37 mouse cellular contexts compared by ENCODE assay signal in genomic region chr10:63132356-63132755, GRCm38 (mm10). TPM values are rescaled to one million over a fixed set of nuclear protein-coding genes. Genes with fewer than 3 reads are reported as not detected.
"Had no signal": no experiment of that assay in that cellular context is flagged by ENCODE, and none has a peak within 500 bp of the region (broad histone marks: within the 10 kb centered on the region; RNA-seq: fewer than 3 reads in every experiment).

No protein-coding gene starts in this region.

- H3K27ac ChIP-seq: limb, embryonic 12.5 days; limb, embryonic 13.5 days; limb, embryonic 15.5 days; liver, embryonic 12.5 days; liver, embryonic 13.5 days; liver, embryonic 14.5 days; liver, embryonic 15.5 days; lung, embryonic 15.5 days; macrophage; midbrain, embryonic 10.5 days; midbrain, embryonic 12.5 days; midbrain, embryonic 13.5 days; midbrain, embryonic 15.5 days; neural tube, embryonic 12.5 days; neural tube, embryonic 13.5 days had no signal

- H3K9me3 ChIP-seq: limb, embryonic 12.5 days; limb, embryonic 13.5 days; limb, embryonic 15.5 days; liver, embryonic 12.5 days; liver, embryonic 13.5 days; liver, embryonic 15.5 days; lung, embryonic 15.5 days; midbrain, embryonic 10.5 days; midbrain, embryonic 12.5 days; midbrain, embryonic 13.5 days; midbrain, embryonic 15.5 days; neural tube, embryonic 12.5 days had no signal

- H3K36me3 ChIP-seq: limb, embryonic 12.5 days; limb, embryonic 13.5 days; limb, embryonic 15.5 days; liver, embryonic 12.5 days; liver, embryonic 13.5 days; liver, embryonic 15.5 days; lung, embryonic 15.5 days; midbrain, embryonic 10.5 days; midbrain, embryonic 12.5 days; midbrain, embryonic 13.5 days; midbrain, embryonic 15.5 days; neural tube, embryonic 12.5 days; neural tube, embryonic 13.5 days had no signal

- H3K4me3 ChIP-seq: limb, embryonic 12.5 days; limb, embryonic 13.5 days; limb, embryonic 15.5 days; liver, embryonic 12.5 days; liver, embryonic 13.5 days; liver, embryonic 15.5 days; lung, embryonic 15.5 days; midbrain, embryonic 10.5 days; midbrain, embryonic 12.5 days; midbrain, embryonic 13.5 days; midbrain, embryonic 15.5 days; myocyte; neural tube, embryonic 12.5 days; neural tube, embryonic 13.5 days had no signal

- ATAC-seq: liver, embryonic 12.5 days; liver, postnatal 0 days; lung, postnatal 0 days; midbrain, embryonic 13.5 days; midbrain, embryonic 15.5 days; midbrain, embryonic 16.5 days had no signal

- H3K4me2 ChIP-seq: limb, embryonic 12.5 days; limb, embryonic 13.5 days; limb, embryonic 15.5 days; liver, embryonic 11.5 days; liver, embryonic 12.5 days; liver, embryonic 13.5 days; liver, embryonic 15.5 days; lung, embryonic 14.5 days; lung, embryonic 15.5 days; midbrain, embryonic 11.5 days; midbrain, embryonic 12.5 days; midbrain, embryonic 13.5 days; midbrain, embryonic 15.5 days; neural tube, embryonic 12.5 days; neural tube, embryonic 13.5 days had no signal

- H3K9ac ChIP-seq: limb, embryonic 12.5 days; limb, embryonic 13.5 days; limb, embryonic 15.5 days; liver, embryonic 12.5 days; liver, embryonic 13.5 days; liver, embryonic 14.5 days; liver, embryonic 15.5 days; liver, postnatal 0 days; lung, embryonic 14.5 days; lung, embryonic 15.5 days; midbrain, embryonic 12.5 days; midbrain, embryonic 13.5 days; midbrain, embryonic 15.5 days; neural tube, embryonic 12.5 days; neural tube, embryonic 13.5 days had no signal

- H3K4me1 ChIP-seq: limb, embryonic 12.5 days; limb, embryonic 13.5 days; limb, embryonic 15.5 days; liver, embryonic 12.5 days; liver, embryonic 13.5 days; liver, embryonic 15.5 days; lung, embryonic 15.5 days; midbrain, embryonic 10.5 days; midbrain, embryonic 12.5 days; midbrain, embryonic 13.5 days; midbrain, embryonic 15.5 days; neural tube, embryonic 12.5 days; neural tube, embryonic 13.5 days had no signal

- DNase-seq: left cerebral cortex, postnatal 4 days; liver; liver, embryonic 13.5 days; liver, postnatal 0 days; lung, adult 18-20 months; lung, adult 2 months; lung, embryonic 14.5 days; lung, postnatal 10 days; lung, postnatal 14 days; lung, postnatal 36 days; lung, postnatal 4 days; midbrain, embryonic 14.5 days had no signal

- H3K27me3 ChIP-seq: limb, embryonic 13.5 days; limb, embryonic 15.5 days; liver, embryonic 13.5 days; lung, embryonic 15.5 days; midbrain, embryonic 12.5 days; midbrain, embryonic 13.5 days; midbrain, embryonic 15.5 days; neural tube, embryonic 12.5 days; neural tube, embryonic 13.5 days had no signal

RNA-seq across cellular contexts. Expression of gene Atoh7, which starts 32.9 kb away (rescaled TPM):
- total RNA-seq: liver, adult 2 months; megakaryocyte progenitor cell, adult 5-6 weeks; megakaryocyte-erythroid progenitor cell, adult 5-6 weeks; monocyte, adult 5-6 weeks had no signal
- polyA plus RNA-seq: limb, embryonic 15.5 days; liver, adult 2 months; liver, embryonic 11.5 days; liver, embryonic 12.5 days; liver, embryonic 13.5 days; liver, embryonic 15.5 days; liver, embryonic 16.5 days; lung, adult 2 months; lung, embryonic 15.5 days; lung, embryonic 16.5 days; lung, postnatal 0 days; macrophage; myocyte had no signal
